Mouse (Mus musculus): ENCODE measurements around the gene Sde2.
"Not testable (repeated sequence)": the region's sequence is repeated elsewhere in the genome, so short reads cannot be mapped to it uniquely, and the experiment has no call there.

Gene Sde2

DNA sequence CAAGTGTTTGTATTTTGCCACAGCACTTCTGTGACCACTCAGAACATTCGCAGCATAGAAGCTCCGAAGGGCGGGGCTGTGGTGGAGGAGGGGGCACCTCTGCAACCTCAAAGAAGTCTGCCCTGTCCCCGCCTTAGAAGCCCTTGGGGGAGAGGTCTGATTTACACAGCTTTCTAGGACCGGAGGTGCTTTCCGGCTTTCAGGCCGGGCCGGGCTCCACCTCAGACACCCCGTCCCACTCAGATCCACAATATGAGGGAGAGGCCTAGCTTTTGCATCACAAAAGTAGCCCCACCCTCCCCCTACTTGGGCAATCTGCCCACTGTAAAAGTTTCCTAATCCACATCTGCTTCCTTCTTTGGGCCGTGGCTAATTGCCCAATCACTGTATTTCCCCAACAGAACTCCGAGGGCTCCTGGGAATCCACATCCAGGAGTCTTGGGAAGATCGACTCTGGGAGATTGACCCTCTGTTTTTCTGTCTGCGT is 37.7 kb downstream of the Sde2 start:
- no peak for DNase-seq (ENCODE audit: low spot score)

- DNase-seq (ENCODE audit: low spot score), result no peak
These were observed 38.2 kb downstream of the Sde2 start for GRCm38 (mm10) chr1:180889172-180889571.

GRCm38 (mm10) chr1:180889841-180890240 is 38.9 kb downstream of the Sde2 start:
- DNase-seq (ENCODE audit: low spot score), result peak; percentile 39

DNA sequence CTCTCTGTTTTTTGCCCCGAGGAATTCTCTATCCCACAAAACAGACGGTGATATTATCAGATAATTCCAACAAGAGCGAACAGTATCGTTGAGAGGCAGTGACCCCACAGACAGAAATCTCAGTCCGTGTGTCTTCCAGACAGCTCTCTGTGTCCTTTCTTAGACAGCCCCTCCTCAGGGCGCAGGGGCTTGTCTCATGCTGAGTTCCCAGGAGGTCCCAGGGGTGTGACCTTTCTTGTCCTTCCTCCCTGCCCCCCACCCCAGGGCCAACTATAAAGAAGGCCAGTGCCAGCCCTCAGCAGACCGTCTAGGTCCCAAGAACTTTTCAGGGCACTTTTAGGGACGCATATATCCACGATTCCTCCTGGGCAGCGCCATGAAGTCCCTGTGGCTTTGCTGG is 41.9 kb downstream of the Sde2 start, which contains the start of gene Lefty2:
TSS of gene Lefty2 (plus strand) at position 301 of the 400 bp plus-strand sequence.
- no peak for DNase-seq (ENCODE audit: low spot score)

- not testable (repeated sequence) for DNase-seq (ENCODE audit: low spot score)
These were observed 43.4 kb downstream of the Sde2 start for GRCm38 (mm10) chr1:180894088-180894987.

GRCm38 (mm10) chr1:180901107-180901506 is 50.2 kb downstream of the Sde2 start:
- peak; percentile 85 for DNase-seq (ENCODE audit: low spot score)

DNA sequence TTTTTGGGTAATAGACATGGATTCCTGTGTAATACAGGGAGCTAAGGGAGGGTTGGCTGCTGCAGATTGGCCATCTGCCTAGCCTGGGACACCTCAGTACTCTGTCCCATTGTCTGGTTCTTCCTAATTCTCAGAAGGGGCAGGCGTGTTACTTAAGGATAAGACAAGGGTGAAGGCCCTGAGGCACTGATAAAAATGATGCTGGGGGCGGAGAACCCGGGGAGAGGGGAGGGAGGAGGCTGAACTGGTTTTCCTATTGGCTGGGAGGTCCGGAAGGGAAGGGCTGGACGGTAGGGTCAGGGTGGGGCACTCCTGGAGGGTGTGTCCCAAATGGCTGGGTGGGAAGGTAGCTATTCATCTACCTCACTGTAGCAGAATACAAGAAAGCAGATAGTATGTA is 52.0 kb downstream of the Sde2 start:
- DNase-seq (ENCODE audit: low spot score), result no peak

GRCm38 (mm10) chr1:180903666-180904038 is 52.7 kb downstream of the Sde2 start:
- no peak for DNase-seq (ENCODE audit: low spot score)

- peak; percentile 99 for DNase-seq (ENCODE audit: low spot score)
These were observed 53.3 kb downstream of the Sde2 start, which contains the start of gene Pycr2 for GRCm38 (mm10) chr1:180904039-180904814. Gene Pycr2, plus strand, starts transcription at chr1:180904293.

- no peak for DNase-seq (ENCODE audit: low spot score)
These were observed 53.8 kb downstream of the Sde2 start for GRCm38 (mm10) chr1:180904815-180905080.

GRCm38 (mm10) chr1:180905307-180905706 is 54.4 kb downstream of the Sde2 start:
- DNase-seq (ENCODE audit: low spot score), result no peak

- no peak for DNase-seq (ENCODE audit: low spot score)
These were observed 54.9 kb downstream of the Sde2 start for GRCm38 (mm10) chr1:180905876-180906275.

DNA sequence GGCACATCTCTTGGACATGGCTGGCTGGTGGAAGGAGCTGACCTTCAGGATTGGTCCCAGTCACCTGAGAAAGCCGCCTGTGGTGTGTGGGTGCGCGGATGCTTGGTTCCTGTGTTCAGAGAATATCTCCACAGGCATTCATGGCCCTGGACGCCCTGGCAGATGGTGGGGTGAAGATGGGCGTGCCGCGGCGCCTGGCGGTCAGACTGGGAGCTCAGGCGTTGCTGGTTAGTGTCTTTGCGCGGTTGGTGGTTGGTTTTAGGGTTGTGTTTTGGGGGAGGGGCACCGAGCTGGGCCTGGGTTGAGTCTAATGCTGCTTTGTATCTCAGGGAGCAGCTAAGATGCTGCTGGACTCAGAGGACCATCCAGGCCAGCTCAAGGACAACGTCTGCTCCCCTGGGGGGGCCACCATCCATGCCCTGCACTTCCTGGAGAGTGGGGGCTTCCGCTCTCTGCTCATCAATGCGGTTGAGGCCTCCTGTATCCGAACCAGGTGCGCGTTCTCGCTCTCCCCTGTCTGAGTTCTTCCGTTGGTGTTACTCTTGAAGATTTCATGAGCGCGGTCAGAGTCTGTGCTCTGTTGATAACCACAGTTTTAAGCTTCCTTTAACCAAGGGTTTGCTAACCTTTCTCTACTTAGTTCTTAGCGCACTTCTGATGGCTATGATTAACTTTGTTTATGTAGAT is 55.7 kb downstream of the Sde2 start:
- no peak for DNase-seq (ENCODE audit: low spot score)

GRCm38 (mm10) chr1:180911138-180911537 is 60.2 kb downstream of the Sde2 start:
- no peak for DNase-seq (ENCODE audit: low spot score)

DNA sequence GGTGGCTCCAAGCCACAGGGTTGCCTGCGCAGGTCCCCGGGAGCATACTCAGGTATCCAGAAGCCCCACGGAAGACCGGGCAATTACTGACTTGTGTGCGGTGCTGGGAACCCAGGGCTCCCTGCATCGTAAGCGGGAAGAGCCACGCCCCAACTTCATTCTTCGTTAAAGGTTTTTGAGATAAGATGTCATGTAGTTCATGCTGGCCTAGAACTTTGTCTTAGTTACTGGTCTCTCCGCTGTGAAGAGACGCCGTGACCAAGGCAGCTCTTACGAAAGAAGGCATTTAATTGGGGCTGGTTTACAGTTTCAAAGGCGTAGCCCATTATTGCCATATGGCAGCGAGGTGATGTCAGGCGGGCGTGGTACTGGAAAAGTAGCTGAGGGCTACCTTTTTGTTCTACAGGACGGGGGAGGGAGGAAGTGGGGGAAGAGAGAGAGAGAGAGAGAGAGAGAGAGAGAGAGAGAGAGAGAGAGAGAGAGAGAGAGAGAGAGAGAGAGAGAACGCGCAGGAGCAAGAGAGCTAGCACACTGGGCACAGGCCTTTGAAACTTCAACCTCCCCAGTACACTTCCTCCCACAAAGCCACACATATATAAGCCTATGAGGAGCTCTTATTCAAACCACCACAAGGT is 60.8 kb downstream of the Sde2 start:
- DNase-seq (ENCODE audit: low spot score), result no peak

GRCm38 (mm10) chr1:180912792-180913191 is 61.9 kb downstream of the Sde2 start:
- no peak for DNase-seq (ENCODE audit: low spot score)

GRCm38 (mm10) chr1:180913797-180914196 is 62.9 kb downstream of the Sde2 start:
- no peak for DNase-seq (ENCODE audit: low spot score)

DNA sequence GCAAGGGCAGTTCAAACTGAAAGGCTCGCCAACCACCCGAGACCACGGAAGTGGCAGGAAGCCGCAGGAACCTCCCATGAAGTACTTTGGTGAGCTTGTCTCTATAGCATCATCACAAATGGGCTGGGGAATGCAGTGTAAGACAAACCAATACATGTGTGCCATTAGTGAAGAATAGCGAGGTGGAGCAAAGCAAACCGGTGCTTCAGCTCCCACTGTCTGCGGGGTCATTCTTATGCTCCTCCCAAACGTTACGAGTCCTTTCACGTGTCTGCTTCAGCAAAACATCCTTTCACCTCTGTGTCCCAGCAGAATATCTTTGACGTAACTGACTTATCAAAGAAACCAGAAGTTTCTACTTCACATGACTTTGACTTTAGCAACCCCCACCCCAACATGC is 65.5 kb downstream of the Sde2 start:
- DNase-seq (ENCODE audit: low spot score), result no peak

DNA sequence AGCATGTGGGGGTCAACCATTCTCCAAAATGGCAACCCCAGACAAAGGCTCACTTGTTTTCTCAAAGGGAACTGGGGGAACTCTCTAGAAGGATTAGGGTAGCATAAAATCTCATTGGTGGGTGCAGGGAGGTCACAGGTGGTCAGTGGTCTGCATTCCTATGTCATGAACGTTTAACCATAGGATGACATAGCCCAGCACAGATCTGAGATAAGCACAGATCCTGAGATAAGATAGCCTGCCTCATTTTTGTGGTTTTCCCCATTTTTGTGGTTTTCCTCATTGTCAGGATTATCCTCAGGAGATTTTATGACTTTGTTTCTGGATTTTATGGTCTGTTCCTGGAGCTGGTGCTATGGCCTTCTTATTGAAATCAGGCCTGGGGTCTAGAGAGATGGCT is 66.1 kb downstream of the Sde2 start:
- DNase-seq (ENCODE audit: low spot score), result no peak
